Comparison of ENCODE assay signal across 9 mouse cellular contexts in genomic region chr11:16752349-16753153, GRCm38 (mm10). TPM values are rescaled to one million over a fixed set of nuclear protein-coding genes. Genes with fewer than 3 reads are reported as not detected.
DNase-seq lines count a peak whose midpoint lies in the region; ATAC-seq and TF ChIP-seq lines count a peak whose summit lies in the region.
"Had no signal": no experiment of that assay in that cellular context is flagged by ENCODE, and none has a peak within 500 bp of the region (broad histone marks: within the 10 kb centered on the region; RNA-seq: fewer than 3 reads in every experiment).

No protein-coding gene starts in this region.

- no peaks in the 10 kb centered on the region for H3K9me3 ChIP-seq in kidney, embryonic 15.5 days (replicated peaks)
- no peaks in the 10 kb centered on the region for H3K9me3 ChIP-seq in stomach, embryonic 16.5 days (replicated peaks; ENCODE audit: control insufficient read depth, low read length)
- H3K9me3 ChIP-seq: G1E had no signal

- H3K27me3 ChIP-seq in kidney, embryonic 15.5 days, result peaks cover 39% of the 10 kb centered on the region
- H3K27me3 ChIP-seq in stomach, embryonic 16.5 days (ENCODE audit: control insufficient read depth, insufficient read depth, low read length), result no peaks in the 10 kb centered on the region

- no peak for TF ChIP-seq POLR2A in bone marrow, adult 2 months (IDR thresholded peaks at IDR 0.05; ENCODE audit: borderline replicate concordance, control insufficient read depth, low read depth, low read length)

- peak overlapping the region; percentile 44 for H3K9ac ChIP-seq in kidney, embryonic 15.5 days
- H3K9ac ChIP-seq in stomach, embryonic 16.5 days (ENCODE audit: low read length), result peak overlapping the region; percentile 91

- peak overlapping the region; percentile 27; the same call in 1 of the 2 replicates for H3K27ac ChIP-seq in bone marrow, adult 2 months (ENCODE audit: control insufficient read depth, insufficient read depth, low read depth, low read length, poor library complexity)
- H3K27ac ChIP-seq in kidney, embryonic 15.5 days, result peak overlapping the region; percentile 29; the same call in 1 of the 2 replicates
- peak overlapping the region; percentile 72 for H3K27ac ChIP-seq in stomach, embryonic 16.5 days (ENCODE audit: low read length)

- H3K36me3 ChIP-seq in kidney, embryonic 15.5 days, result no peaks in the 10 kb centered on the region
- no peaks in the 10 kb centered on the region for H3K36me3 ChIP-seq in stomach, embryonic 16.5 days (ENCODE audit: control insufficient read depth, insufficient read depth, low read length)
- H3K36me3 ChIP-seq: G1E had no signal

- ATAC-seq in granulocyte monocyte progenitor cell, adult 5-6 weeks (replicated peaks; ENCODE audit: poor library complexity, severe bottlenecking), result peak; percentile 64
- peak; percentile 85 for ATAC-seq in kidney, embryonic 15.5 days (replicated peaks; ENCODE audit: low FRiP score)
- ATAC-seq in stomach, embryonic 16.5 days (ENCODE audit: insufficient read depth, low FRiP score), result peak; percentile 79

- peak overlapping the region; percentile 30 for H3K4me3 ChIP-seq in bone marrow, adult 2 months (replicated peaks; ENCODE audit: control insufficient read depth, low read depth, low read length)
- H3K4me3 ChIP-seq in kidney, embryonic 15.5 days (replicated peaks), result peak overlapping the region; percentile 60
- H3K4me3 ChIP-seq in stomach, embryonic 16.5 days (replicated peaks; ENCODE audit: low read length), result peak overlapping the region; percentile 93

- no peaks in the 10 kb centered on the region for H3K4me1 ChIP-seq in bone marrow, adult 2 months (ENCODE audit: control insufficient read depth, insufficient read depth, low read length)
- H3K4me1 ChIP-seq in kidney, embryonic 15.5 days, result peaks cover 22% of the 10 kb centered on the region
- H3K4me1 ChIP-seq in stomach, embryonic 16.5 days (ENCODE audit: control insufficient read depth, insufficient read depth, low read length), result peaks cover 12% of the 10 kb centered on the region

- peak; percentile 51 for DNase-seq in embryo, embryonic 10 days (ENCODE audit: low spot score)
- no peak for DNase-seq in embryo, embryonic 9.5 days (ENCODE audit: extremely low spot score)
- peak; percentile 14 for DNase-seq in lung, postnatal 25 days (ENCODE audit: low spot score)
- no peak for DNase-seq in cerebellum, postnatal 36 days

- H3K4me2 ChIP-seq in kidney, embryonic 15.5 days, result peak overlapping the region; percentile 97
- H3K4me2 ChIP-seq in stomach, embryonic 16.5 days (ENCODE audit: low read depth, low read length), result peak overlapping the region; percentile 72

- 2% methylated on average over 68 of the region's 68 CpGs for WGBS in bone marrow, adult 2 months
- under 1% methylated on average over 68 of the region's 68 CpGs for WGBS in kidney, embryonic 15.5 days
- under 1% methylated on average over 68 of the region's 68 CpGs for WGBS in stomach, embryonic 16.5 days

- TF ChIP-seq CTCF in bone marrow, adult 2 months (IDR thresholded peaks at IDR 0.05; ENCODE audit: control insufficient read depth, insufficient read depth, low read length), result no peak

RNA-seq across cellular contexts. Expression of gene Egfr, which starts 0.5 kb away (rescaled TPM):
- polyA plus RNA-seq in bone marrow, adult 2 months (2011; ENCODE audit: insufficient read depth, insufficient read length, low replicate concordance, missing spikeins), result 1.4 and 1.6 TPM in 2 replicates
- total RNA-seq in granulocyte monocyte progenitor cell, adult 5-6 weeks (2014; fragmentation: Nextera tagmentation), result not detected in 2 replicates
- 0.09 TPM in 1 of 2 replicates, not detected in the other for total RNA-seq in granulocyte monocyte progenitor cell, adult 5-6 weeks (2017)
- polyA plus RNA-seq in kidney, embryonic 15.5 days (2015; fragmentation: Nextera tagmentation; extraction: Ambion mirVana), result 5.6 and 7.7 TPM in 2 replicates
- polyA plus RNA-seq in stomach, embryonic 16.5 days (2015; fragmentation: Nextera tagmentation; extraction: Ambion mirVana), result 17.0 and 17.8 TPM in 2 replicates
- polyA plus RNA-seq: G1E had no signal

Comparison
In these comparisons a context has a peak if more than half of its experiments do, and no peak if none do; other contexts are left out.
1. DNase-seq: peak in embryo, embryonic 10 days (single experiment) and lung, postnatal 25 days (single experiment); none in embryo, embryonic 9.5 days (single experiment) and cerebellum, postnatal 36 days (0 of 2).
2. H3K4me3 ChIP-seq: peak in every context shown above with its lines; median percentile 93 in stomach, embryonic 16.5 days; 60 in kidney, embryonic 15.5 days; 30 in bone marrow, adult 2 months.
3. Peak in every context shown above with its lines, with median percentiles within 50 percentile points of each other: H3K27ac ChIP-seq and ATAC-seq.